Mouse (Mus musculus) 3134 (cell line): ENCODE results near the gene Trpm8.

Experiments used
- DNase-seq: peaks from one replicate; pipeline ENCODE4 v3.0.0-alpha.2; 2011; ENCODE audit warnings: low spot score; ENCODE audit not compliant: insufficient read length; ENCODE audit errors: extremely low read depth

The Trpm8 gene

DNA sequence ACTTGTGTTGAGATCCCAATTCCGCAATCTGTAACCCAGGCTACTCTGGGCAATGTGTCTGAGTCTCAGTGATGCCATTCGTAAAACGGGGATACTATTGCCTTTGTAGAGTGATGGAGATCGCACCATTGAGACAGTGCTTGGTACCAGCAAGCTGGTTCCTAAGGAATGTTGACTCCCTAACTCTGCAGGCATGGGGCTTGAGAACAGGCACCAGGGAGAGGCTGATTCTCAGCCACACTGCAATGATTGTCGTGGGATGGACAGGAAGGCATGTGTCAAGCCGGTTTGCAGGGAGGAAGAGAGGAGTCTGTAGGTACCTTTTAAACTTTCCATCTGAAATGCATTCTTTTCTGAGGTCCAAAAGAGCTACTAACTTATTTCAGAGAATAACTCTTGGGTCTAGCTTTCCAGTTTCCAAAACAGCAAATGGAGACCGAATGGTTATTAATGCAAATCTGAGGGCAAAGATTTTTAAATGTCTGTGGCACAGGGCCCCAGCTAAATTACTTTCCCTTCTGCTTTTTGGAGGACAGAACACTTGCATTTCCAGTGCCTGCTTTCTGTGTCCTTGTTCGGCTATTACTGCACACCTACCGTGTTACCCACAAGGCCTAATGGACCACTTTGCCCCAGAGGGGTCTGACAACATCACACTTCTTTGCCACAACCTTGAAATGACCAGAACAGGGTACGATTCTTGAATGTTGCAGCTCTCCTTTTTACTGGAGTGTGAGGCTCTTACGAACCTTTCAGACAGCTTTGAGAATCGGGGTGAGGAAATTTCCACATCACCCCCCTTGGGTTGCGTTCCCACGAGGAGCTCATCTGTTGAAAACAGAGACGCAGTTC lies 6.1 kb downstream of the Trpm8 start:
- DNase-seq = no peak

DNA sequence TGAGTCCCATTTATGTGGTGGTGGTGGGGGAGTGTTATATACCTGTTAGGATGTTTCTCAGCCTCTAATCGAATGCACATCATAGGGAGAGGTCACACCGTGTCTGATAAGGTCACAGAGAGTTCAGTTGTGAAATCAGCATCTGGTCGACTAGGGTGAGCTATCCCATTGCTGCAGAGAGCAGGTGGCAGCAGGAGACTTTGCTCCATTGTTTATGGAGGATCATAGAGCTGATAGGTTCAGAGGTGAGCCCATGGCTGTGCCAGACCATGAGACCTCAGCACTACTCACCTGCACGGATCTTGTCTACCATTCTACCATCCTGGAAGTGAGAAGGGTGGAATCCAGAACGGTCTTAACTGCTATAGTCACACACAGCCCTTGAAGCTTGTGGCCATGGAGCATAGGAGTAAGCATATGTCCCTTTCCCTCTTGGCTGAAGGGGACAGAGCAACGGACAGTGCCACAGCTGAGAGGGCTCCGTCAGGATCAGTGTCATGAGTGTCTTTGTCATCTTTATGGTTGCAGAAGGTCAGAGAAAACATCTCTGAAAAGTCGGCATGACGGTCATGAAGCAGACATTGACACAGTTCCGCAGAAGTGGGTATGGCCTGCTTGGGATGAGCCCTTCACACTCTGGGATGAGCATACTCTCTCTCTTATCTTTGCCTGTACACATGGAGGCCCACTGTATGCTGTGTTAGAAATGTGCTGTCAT lies 6.9 kb downstream of the Trpm8 start:
- DNase-seq = no peak

- DNase-seq = peak; percentile 56
Observed at GRCm38 (mm10) chr1:88284946-88285320, 7.5 kb downstream of the Trpm8 start.

- no peak for DNase-seq
Observed at GRCm38 (mm10) chr1:88285652-88286051, 8.2 kb downstream of the Trpm8 start.

DNA sequence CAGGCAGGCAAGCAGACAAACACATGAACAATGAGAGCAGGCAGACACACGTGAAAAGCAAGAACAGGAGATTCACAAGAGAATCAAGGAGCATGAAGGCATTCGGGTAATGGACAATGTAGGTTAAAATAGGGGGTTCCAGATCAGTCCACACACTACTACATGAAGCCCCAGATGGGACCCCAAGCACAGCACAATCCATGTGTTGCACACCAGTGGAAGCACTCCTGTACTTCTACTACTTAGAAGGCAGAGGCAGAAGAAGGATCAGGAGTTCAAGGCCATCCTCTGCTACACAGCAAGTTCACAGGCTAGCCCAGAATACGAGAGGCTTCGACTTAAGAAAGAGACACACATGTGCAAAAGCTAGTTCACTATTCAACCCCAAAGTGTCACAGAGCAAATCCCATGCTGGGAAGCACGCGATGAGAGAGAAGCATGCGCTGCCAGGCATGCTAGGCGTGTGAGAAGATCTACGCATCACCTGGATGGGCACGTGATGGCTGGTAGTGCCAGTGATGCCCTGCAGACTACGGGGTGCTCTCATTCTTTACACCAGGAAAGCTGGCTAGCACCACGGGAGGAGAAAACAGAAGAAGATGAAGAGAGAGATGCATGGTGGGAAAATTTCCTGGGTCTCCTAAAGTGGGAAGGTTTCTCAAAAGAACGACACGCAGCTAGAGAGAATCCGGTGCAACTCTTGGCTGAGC lies 8.8 kb downstream of the Trpm8 start:
- no peak for DNase-seq

GRCm38 (mm10) chr1:88286887-88287696 lies 9.6 kb downstream of the Trpm8 start:
- no peak for DNase-seq

DNA sequence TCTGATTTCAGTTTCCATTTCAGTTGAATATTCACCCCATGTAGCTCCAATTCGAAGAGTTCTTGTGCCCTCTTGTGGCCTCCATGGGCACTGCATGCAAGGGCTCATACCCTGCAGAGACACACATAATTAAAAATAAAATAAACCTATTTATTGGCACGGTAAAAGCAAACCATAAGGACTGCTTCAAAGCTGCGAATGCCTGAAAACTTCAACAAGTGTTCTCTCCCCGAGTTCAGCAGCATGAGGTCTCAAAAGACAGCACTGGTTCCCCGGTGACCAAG lies 10.2 kb downstream of the Trpm8 start:
- peak; percentile 44 for DNase-seq

GRCm38 (mm10) chr1:88288056-88288788 lies 10.8 kb downstream of the Trpm8 start:
- no peak for DNase-seq

GRCm38 (mm10) chr1:88288789-88289127 lies 11.3 kb downstream of the Trpm8 start:
- no peak for DNase-seq

DNA sequence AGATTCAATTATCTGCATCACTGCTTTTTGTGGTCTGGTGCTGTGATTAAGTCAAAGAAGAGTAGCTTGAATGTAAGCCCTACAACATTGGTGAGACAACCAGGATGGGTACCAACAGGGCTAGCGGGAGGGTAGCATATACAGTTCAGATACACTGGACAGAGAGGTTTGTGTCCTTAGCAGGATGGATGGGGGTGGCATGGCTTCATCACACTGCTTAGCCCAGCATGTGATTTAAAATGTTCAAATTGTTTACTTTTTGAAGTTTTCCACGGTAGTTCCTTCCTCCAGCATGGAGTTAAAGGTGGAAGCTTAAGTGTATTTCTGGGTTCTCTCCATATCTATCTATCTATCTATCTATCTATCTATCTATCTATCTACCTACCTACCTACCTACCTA lies 11.7 kb downstream of the Trpm8 start:
- no peak for DNase-seq

DNA sequence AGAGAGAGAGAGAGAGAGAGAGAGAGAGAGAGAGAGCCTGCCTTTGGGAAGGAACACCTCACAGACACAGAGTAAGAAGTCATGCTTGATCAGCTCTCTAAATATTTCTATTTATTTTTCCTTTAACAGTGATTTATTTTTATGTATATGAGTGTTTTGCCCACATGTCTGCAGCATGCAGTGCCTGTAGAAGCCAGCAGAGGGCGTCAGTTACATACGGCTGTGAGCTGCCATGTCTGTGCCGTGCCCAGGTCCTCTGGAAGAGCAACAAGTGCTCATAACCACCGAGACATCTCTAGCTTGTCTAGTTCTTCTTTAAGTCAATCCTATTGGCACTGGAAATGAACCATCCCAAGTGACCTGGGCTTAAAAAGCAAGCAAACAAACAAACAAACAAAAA lies 12.5 kb downstream of the Trpm8 start:
- no peak for DNase-seq

- no peak for DNase-seq
Observed at GRCm38 (mm10) chr1:88290511-88290910, 13.1 kb downstream of the Trpm8 start.

DNA sequence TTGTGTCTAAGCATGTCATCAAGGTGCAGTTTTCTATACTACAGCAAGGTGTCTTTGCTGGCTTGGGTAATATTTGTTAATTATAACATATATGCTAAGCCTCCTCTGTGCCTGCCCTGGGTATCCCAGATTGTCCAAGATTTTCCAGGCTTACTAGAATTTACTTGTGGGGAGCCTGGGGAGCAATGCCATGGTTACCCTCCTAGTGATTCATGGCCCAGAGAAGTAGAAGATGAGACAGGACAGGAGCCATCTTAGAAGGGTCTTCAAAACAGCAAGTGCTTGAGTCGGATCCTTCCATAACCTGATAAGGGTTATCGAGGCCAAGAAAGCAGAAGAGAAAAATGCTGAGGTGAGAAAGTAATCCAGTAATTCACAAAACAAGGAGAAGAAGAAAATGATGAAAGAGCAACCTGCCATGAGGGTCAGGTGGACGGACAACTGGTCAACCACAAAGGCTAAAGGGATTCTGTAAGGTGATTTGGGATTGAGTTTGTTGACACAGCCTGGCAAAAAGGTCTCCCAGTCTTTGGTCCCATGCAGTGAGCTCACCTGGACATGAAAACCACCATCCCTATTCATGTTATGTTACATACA lies 14.0 kb downstream of the Trpm8 start:
- no peak for DNase-seq

- DNase-seq = no peak
Observed at GRCm38 (mm10) chr1:88292057-88292456, 14.6 kb downstream of the Trpm8 start.

DNA sequence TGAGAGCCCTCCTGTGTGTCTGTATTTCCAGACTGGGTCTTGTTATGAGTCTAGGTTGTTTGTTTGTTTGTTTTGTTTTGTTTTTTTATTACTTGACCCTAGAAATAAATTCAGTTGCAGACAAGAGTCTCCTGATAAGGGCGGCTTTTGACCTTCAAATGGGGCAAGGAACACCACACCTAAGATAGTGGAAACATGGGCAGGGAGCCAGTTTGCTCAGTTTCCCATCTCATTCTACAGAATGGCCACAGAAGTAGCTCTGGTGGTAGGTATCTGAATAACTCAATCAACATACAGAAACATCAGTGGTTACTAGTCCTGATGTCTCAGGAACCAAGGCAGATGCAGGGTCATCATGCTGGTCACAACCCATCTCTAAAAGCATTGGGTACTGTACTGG lies 17.2 kb downstream of the Trpm8 start:
- DNase-seq = no peak

GRCm38 (mm10) chr1:88296171-88296920 lies 18.9 kb downstream of the Trpm8 start:
- no peak for DNase-seq

DNA sequence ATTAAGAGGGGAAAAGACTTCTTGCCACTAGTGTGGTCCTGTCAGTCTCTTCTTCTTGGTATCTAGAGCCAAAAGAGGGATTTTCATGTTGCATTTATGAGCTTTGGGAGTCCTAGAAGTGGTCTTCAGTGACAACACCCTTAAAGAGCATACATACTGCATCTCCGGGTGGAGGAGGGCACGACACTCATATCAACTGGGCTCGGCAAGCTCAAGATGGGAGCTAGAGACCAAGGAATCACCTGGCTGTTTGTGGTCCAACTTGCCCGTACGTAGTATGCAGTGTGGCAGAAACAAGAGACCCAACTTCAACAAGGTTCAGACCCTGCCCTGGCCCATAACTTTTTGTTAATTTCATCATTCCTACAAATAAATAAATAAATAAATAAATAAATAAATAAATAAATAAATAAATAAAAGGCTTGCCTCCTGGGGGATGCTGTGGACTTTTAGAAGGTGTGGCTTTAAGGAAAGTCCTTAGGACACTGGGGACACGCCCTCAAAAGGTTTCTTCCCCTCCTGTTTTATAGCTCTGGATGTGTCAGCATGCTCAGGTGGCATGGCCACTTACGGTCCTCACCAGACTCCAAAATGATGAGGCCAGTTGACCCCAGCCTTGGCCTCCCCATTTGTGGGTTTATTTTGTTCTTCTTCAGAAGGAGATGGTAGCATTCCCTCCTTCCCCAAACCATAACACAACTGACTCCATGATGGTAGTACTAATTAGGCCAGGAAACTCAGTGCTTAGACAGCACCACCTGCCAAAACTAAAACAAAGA lies 20.2 kb downstream of the Trpm8 start:
- no peak for DNase-seq

DNA sequence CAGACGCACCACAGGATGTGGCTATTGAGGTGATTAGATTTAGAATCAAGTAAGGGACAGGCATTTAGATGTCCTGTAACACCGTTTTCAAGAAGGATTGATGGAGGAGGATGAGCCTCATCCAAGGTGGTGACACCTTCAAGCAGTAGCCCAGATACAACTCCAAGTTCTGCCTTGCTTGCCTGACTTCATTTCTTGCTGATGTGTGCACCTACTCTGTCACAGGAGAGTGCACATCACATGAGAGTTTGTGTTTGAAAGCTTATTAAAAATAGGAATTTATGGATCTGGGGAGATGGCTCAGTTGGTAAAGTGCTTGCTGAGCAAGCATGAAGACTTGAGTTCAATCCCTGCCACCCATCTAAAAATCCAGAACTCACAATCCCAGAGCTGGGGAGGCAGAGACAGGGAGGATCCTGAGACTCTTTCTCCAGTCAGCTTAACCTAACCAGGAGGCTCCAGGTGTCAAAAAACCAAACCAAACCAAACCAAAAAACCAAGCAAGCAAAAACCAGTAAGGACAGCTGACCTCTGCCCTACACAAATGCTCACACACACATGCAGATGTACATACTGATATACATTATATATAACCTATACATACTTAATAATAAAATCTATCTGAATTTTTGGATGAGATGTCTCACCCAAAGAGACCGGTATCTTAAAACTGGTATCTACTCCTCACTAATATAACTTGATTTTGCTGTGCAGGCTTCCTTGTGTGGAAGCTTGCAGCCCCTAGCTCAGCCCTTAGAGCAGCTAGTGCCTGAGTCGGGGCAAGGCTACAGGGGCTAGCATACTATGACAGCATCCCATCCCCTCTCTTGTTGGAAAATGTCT lies 21.4 kb downstream of the Trpm8 start:
- DNase-seq = no peak
